Mouse (Mus musculus): Measurements from ENCODE around the gene Pds5a.
A peak's percentile ranks its signal among the peaks of the same experiment; 100 is the strongest.
"Not testable (repeated sequence)": the region's sequence is repeated elsewhere in the genome, so short reads cannot be mapped to it uniquely, and the experiment has no call there.

Pds5a gene

GRCm38 (mm10) chr5:65697836-65698758 lies at the start of gene Pds5a:
Gene Pds5a (minus strand): TSS chr5:65698273.
- DNase-seq, result peak; percentile 86

- no peak for DNase-seq
Measured at GRCm38 (mm10) chr5:65746908-65747307, 48.8 kb upstream of the Pds5a start.

- DNase-seq, result no peak
Measured at GRCm38 (mm10) chr5:65739366-65739765, 41.3 kb upstream of the Pds5a start.

GRCm38 (mm10) chr5:65735601-65736000 lies 37.5 kb upstream of the Pds5a start:
- no peak for DNase-seq

- no peak for DNase-seq
Measured at GRCm38 (mm10) chr5:65731173-65732007, 33.3 kb upstream of the Pds5a start.

- DNase-seq, result peak; percentile 35
Measured at GRCm38 (mm10) chr5:65724311-65725054, 26.4 kb upstream of the Pds5a start.

GRCm38 (mm10) chr5:65718368-65718767 lies 20.3 kb upstream of the Pds5a start:
- no peak for DNase-seq

GRCm38 (mm10) chr5:65717903-65718211 lies 19.8 kb upstream of the Pds5a start:
- not testable (repeated sequence) for DNase-seq

- DNase-seq, result no peak
Measured at GRCm38 (mm10) chr5:65717063-65717902, 19.2 kb upstream of the Pds5a start.

GRCm38 (mm10) chr5:65715084-65715483 lies 17.0 kb upstream of the Pds5a start:
- DNase-seq, result no peak

- no peak for DNase-seq
Measured at GRCm38 (mm10) chr5:65711463-65711862, 13.4 kb upstream of the Pds5a start.

GRCm38 (mm10) chr5:65710267-65710666 lies 12.2 kb upstream of the Pds5a start:
- DNase-seq, result no peak

GRCm38 (mm10) chr5:65706979-65707378 lies 8.9 kb upstream of the Pds5a start:
- DNase-seq, result no peak

GRCm38 (mm10) chr5:65706171-65706570 lies 8.1 kb upstream of the Pds5a start:
- no peak for DNase-seq

GRCm38 (mm10) chr5:65704765-65705678 lies 6.9 kb upstream of the Pds5a start:
- DNase-seq, result no peak

- no peak for DNase-seq
Measured at GRCm38 (mm10) chr5:65703261-65703660, 5.2 kb upstream of the Pds5a start.

- DNase-seq, result no peak
Measured at GRCm38 (mm10) chr5:65700102-65700501, 2.0 kb upstream of the Pds5a start.

GRCm38 (mm10) chr5:65699146-65699545 lies 1.1 kb upstream of the Pds5a start:
- peak; percentile 24 for DNase-seq

- no peak for DNase-seq
Measured at GRCm38 (mm10) chr5:65698759-65699136, 675 bp upstream of the Pds5a start.

GRCm38 (mm10) chr5:65697486-65697835 lies 612 bp downstream of the Pds5a start:
- DNase-seq, result no peak

- DNase-seq, result peak; percentile 71
Measured at GRCm38 (mm10) chr5:65696821-65697485, 1.1 kb downstream of the Pds5a start.

Data from cerebellum, adult 11-12 months (tissue).